Mouse (Mus musculus) CH12.LX (cell line): Measurements from ENCODE around the gene Myo1c. TPM values are rescaled to one million over a fixed set of nuclear protein-coding genes. Genes with fewer than 3 reads are reported as not detected.

Experiments
- DNase-seq: peaks from one replicate; pipeline ENCODE4 v3.0.0-alpha.2; 2013; ENCODE audit errors: extremely low read depth
- H3K27ac ChIP-seq: 2 replicates; pipeline ENCODE4 v1.5.1; 2012; ENCODE audit warnings: low read depth, mild to moderate bottlenecking, control low read depth, moderate library complexity; ENCODE audit not compliant: insufficient read depth
- H3K27me3 ChIP-seq: replicated peaks from 2 replicates; pipeline ENCODE3; 2012; ENCODE audit warnings: inconsistent platforms
- H3K36me3 ChIP-seq, 2 experiments: replicated peaks in 1 of 2; 2 replicates each; pipeline versions ENCODE3 to v1.6.1; 2012; ENCODE audit warnings: inconsistent platforms in 1 of 2, low read length in 1 of 2, mild to moderate bottlenecking in 1 of 2, mixed read lengths in 1 of 2, moderate library complexity in 1 of 2; ENCODE audit not compliant: control insufficient read depth in 1 of 2, insufficient read depth in 1 of 2
- H3K4me1 ChIP-seq, 2 experiments: 2 replicates each; pipeline ENCODE4 v1.6.1; 2012; ENCODE audit warnings: inconsistent platforms in 1 of 2, moderate library complexity in 1 of 2; ENCODE audit not compliant: insufficient read depth in 2 of 2, control insufficient read depth in 1 of 2
- H3K4me2 ChIP-seq: 2 replicates; pipeline ENCODE4 v1.6.1; 2012; ENCODE audit warnings: low read depth, mild to moderate bottlenecking, control low read depth; ENCODE audit not compliant: poor library complexity, insufficient read depth, severe bottlenecking
- H3K4me3 ChIP-seq, 3 experiments: fragments of 150-350 bp in 1 of 3; sonication (generic) in 1 of 3; replicated peaks in 1 of 3; 2 replicates each; pipeline versions ENCODE3 to v1.5.1; 2011 to 2012; ENCODE audit warnings: low read depth in 2 of 3, low read length in 2 of 3, mild to moderate bottlenecking in 2 of 3, moderate library complexity in 2 of 3, control low read depth in 1 of 3, improper control_type of control experiment in 1 of 3, inconsistent platforms in 1 of 3, mixed read lengths in 1 of 3; ENCODE audit not compliant: poor library complexity in 1 of 3
- H3K79me2 ChIP-seq: replicated peaks from 2 replicates; pipeline ENCODE4 v1.6.1; 2012; ENCODE audit warnings: mild to moderate bottlenecking, moderate library complexity; ENCODE audit not compliant: control insufficient read depth, poor library complexity, insufficient read depth, severe bottlenecking; ENCODE audit errors: extremely low read depth
- H3K9ac ChIP-seq: 2 replicates; pipeline ENCODE4 v1.6.1; 2012; ENCODE audit warnings: low read depth, mild to moderate bottlenecking, control low read depth, moderate library complexity; ENCODE audit not compliant: insufficient read depth
- H3K9me3 ChIP-seq: replicated peaks from 2 replicates; pipeline ENCODE3; 2012; ENCODE audit warnings: low read length, inconsistent platforms, mixed read lengths
- BHLHE40 ChIP-seq: IDR thresholded peaks from 2 replicates; pipeline ENCODE4 v1.6.1; 2011; ENCODE audit warnings: mild to moderate bottlenecking, low read depth, low read length, improper control_type of control experiment
- CHD1 ChIP-seq: IDR thresholded peaks from 2 replicates; pipeline ENCODE4 v1.6.1; 2012; ENCODE audit warnings: low read depth, low read length, improper control_type of control experiment, inconsistent platforms
- CHD2 ChIP-seq: IDR thresholded peaks from 2 replicates; pipeline ENCODE4 v1.6.1; 2011; ENCODE audit warnings: low read length, improper control_type of control experiment
- CTCF ChIP-seq, 2 experiments: IDR thresholded peaks in 1 of 2; conservative IDR thresholded peaks in 1 of 2; 2 replicates each; pipeline ENCODE4 v1.5.1; 2011 to 2012; ENCODE audit warnings: low read depth in 2 of 2, low read length in 2 of 2, improper control_type of control experiment in 1 of 2, inconsistent platforms in 1 of 2, mild to moderate bottlenecking in 1 of 2, moderate library complexity in 1 of 2
- E2F4 ChIP-seq: IDR thresholded peaks from 2 replicates; pipeline ENCODE4 v1.6.1; 2011; ENCODE audit warnings: low read depth, low read length, improper control_type of control experiment; ENCODE audit not compliant: insufficient replicate concordance
- ELF1 ChIP-seq: IDR thresholded peaks from 2 replicates; pipeline ENCODE4 v1.6.1; 2014; ENCODE audit warnings: low read depth, mild to moderate bottlenecking, inconsistent platforms, low read length, improper control_type of control experiment
- EP300 ChIP-seq: IDR thresholded peaks from 2 replicates; pipeline ENCODE4 v1.6.1; 2011; ENCODE audit warnings: low read length, improper control_type of control experiment
- ETS1 ChIP-seq: conservative IDR thresholded peaks from 2 replicates; pipeline ENCODE4 v1.6.1; 2012; ENCODE audit warnings: low read depth, mild to moderate bottlenecking, inconsistent platforms, low read length, improper control_type of control experiment, moderate library complexity
- GABPA ChIP-seq: IDR thresholded peaks from 2 replicates; pipeline ENCODE4 v1.6.1; 2012; ENCODE audit warnings: low read depth, low read length, improper control_type of control experiment, inconsistent platforms; ENCODE audit not compliant: insufficient replicate concordance
- HCFC1 ChIP-seq: IDR thresholded peaks from 2 replicates; pipeline ENCODE4 v1.6.1; 2012; ENCODE audit warnings: low read depth, mild to moderate bottlenecking, inconsistent platforms, low read length, improper control_type of control experiment
- IRF4 ChIP-seq: IDR thresholded peaks from 2 replicates; pipeline ENCODE4 v1.6.1; 2014; ENCODE audit warnings: low read depth, mild to moderate bottlenecking, inconsistent platforms, low read length, improper control_type of control experiment
- JUN ChIP-seq: IDR thresholded peaks from 2 replicates; pipeline ENCODE4 v1.6.1; 2011; ENCODE audit warnings: low read depth, mild to moderate bottlenecking, low read length, improper control_type of control experiment, moderate library complexity; ENCODE audit not compliant: insufficient read depth
- JUND ChIP-seq: conservative IDR thresholded peaks from 2 replicates; pipeline ENCODE4 v1.6.1; 2011; ENCODE audit warnings: low read depth, low read length, improper control_type of control experiment
- KAT2A ChIP-seq: IDR thresholded peaks from 2 replicates; pipeline ENCODE4 v1.6.1; 2012; ENCODE audit warnings: low read length, improper control_type of control experiment, inconsistent platforms; ENCODE audit not compliant: insufficient replicate concordance
- MAFK ChIP-seq: IDR thresholded peaks from 2 replicates; pipeline ENCODE4 v1.6.1; 2011; ENCODE audit warnings: low read length, improper control_type of control experiment; ENCODE audit not compliant: insufficient replicate concordance
- MAX ChIP-seq: IDR thresholded peaks from 2 replicates; pipeline ENCODE4 v1.6.1; 2011; ENCODE audit warnings: low read length, improper control_type of control experiment
- MAZ ChIP-seq: IDR thresholded peaks from 2 replicates; pipeline ENCODE4 v1.6.1; 2012; ENCODE audit warnings: low read depth, mild to moderate bottlenecking, inconsistent platforms, low read length, improper control_type of control experiment, moderate library complexity
- MXI1 ChIP-seq: IDR thresholded peaks from 2 replicates; pipeline ENCODE4 v1.6.1; 2011; ENCODE audit warnings: mild to moderate bottlenecking, low read depth, low read length, improper control_type of control experiment
- MYC ChIP-seq: IDR thresholded peaks from 2 replicates; pipeline ENCODE4 v1.6.1; 2011; ENCODE audit warnings: low read depth, mild to moderate bottlenecking, improper control_type of control experiment, low read length
- NELFE ChIP-seq: IDR thresholded peaks from 2 replicates; pipeline ENCODE4 v1.6.1; 2011; ENCODE audit warnings: low read depth, low read length, improper control_type of control experiment
- NRF1 ChIP-seq: IDR thresholded peaks from 2 replicates; pipeline ENCODE4 v1.6.1; 2014; ENCODE audit warnings: low read depth, mild to moderate bottlenecking, inconsistent platforms, low read length, improper control_type of control experiment, moderate library complexity
- PAX5 ChIP-seq: IDR thresholded peaks from 2 replicates; pipeline ENCODE4 v1.6.1; 2012; ENCODE audit warnings: low read length, inconsistent platforms, mixed read lengths
- POLR2A ChIP-seq: IDR thresholded peaks from 2 replicates; pipeline ENCODE4 v1.6.1; 2011; ENCODE audit warnings: low read depth, mild to moderate bottlenecking, improper control_type of control experiment, low read length
- POLR2AphosphoS2 ChIP-seq: IDR thresholded peaks from 2 replicates; pipeline ENCODE4 v1.6.1; 2011; ENCODE audit warnings: low read depth, low read length, improper control_type of control experiment
- RAD21 ChIP-seq: IDR thresholded peaks from 2 replicates; pipeline ENCODE4 v1.6.1; 2011; ENCODE audit warnings: low read depth, mild to moderate bottlenecking, low read length, improper control_type of control experiment, moderate library complexity
- RCOR1 ChIP-seq: conservative IDR thresholded peaks from 2 replicates; pipeline ENCODE4 v1.6.1; 2012; ENCODE audit warnings: low read depth, mild to moderate bottlenecking, inconsistent platforms, low read length, improper control_type of control experiment
- SIN3A ChIP-seq: IDR thresholded peaks from 2 replicates; pipeline ENCODE4 v1.6.1; 2012; ENCODE audit warnings: low read length, improper control_type of control experiment, inconsistent platforms
- SMC3 ChIP-seq: IDR thresholded peaks from 2 replicates; pipeline ENCODE4 v1.6.1; 2011; ENCODE audit warnings: low read depth, low read length, improper control_type of control experiment
- TBP ChIP-seq: conservative IDR thresholded peaks from 2 replicates; pipeline ENCODE4 v1.6.1; 2011; ENCODE audit warnings: low read depth, low read length, improper control_type of control experiment
- TCF12 ChIP-seq: IDR thresholded peaks from 2 replicates; pipeline ENCODE4 v1.6.1; 2014; ENCODE audit warnings: low read depth, mild to moderate bottlenecking, inconsistent platforms, low read length, improper control_type of control experiment
- UBTF ChIP-seq: IDR thresholded peaks from 2 replicates; pipeline ENCODE4 v1.6.1; 2012; ENCODE audit warnings: low read depth, mild to moderate bottlenecking, inconsistent platforms, low read length, improper control_type of control experiment, moderate library complexity
- USF1 ChIP-seq: IDR thresholded peaks from 2 replicates; pipeline ENCODE4 v1.6.1; 2014; ENCODE audit warnings: low read depth, mild to moderate bottlenecking, inconsistent platforms, low read length, improper control_type of control experiment
- USF2 ChIP-seq: conservative IDR thresholded peaks from 2 replicates; pipeline ENCODE4 v1.6.1; 2011; ENCODE audit warnings: low read depth, low read length, improper control_type of control experiment
- ZC3H11A ChIP-seq: IDR thresholded peaks from 2 replicates; pipeline ENCODE4 v1.6.1; 2012; ENCODE audit warnings: low read depth, mild to moderate bottlenecking, inconsistent platforms, low read length, improper control_type of control experiment
- ZKSCAN1 ChIP-seq: IDR thresholded peaks from 2 replicates; pipeline ENCODE4 v1.6.1; 2012; ENCODE audit warnings: low read depth, inconsistent platforms, low read length, improper control_type of control experiment, borderline replicate concordance
- ZMIZ1 ChIP-seq: IDR thresholded peaks from 2 replicates; pipeline ENCODE4 v1.6.1; 2012; ENCODE audit warnings: low read depth, mild to moderate bottlenecking, inconsistent platforms, low read length, improper control_type of control experiment
- ZNF384 ChIP-seq: IDR thresholded peaks from 2 replicates; pipeline ENCODE4 v1.6.1; 2012; ENCODE audit warnings: low read depth, low read length, improper control_type of control experiment, inconsistent platforms
- dilution Hi-C: fragments of 300-500 bp; cut with MboI; formaldehyde crosslinking; loops from 2 replicates; pipeline ENCODE4 v1.14.3; 2020; ENCODE audit warnings: low sequenced_read_pairs; ENCODE audit not compliant: extremely low pct_unique_long_range_greater_than_20kb, extremely low pct_ligation_motif_present
- in situ Hi-C: fragments of 300-500 bp; cut with MboI; formaldehyde crosslinking; loops from 3 replicates; pipeline ENCODE4 v1.14.3; 2019; ENCODE audit warnings: low sequenced_read_pairs, low pct_ligation_motif_present, low pct_unique_long_range_greater_than_20kb, mixed read lengths
- polyA plus RNA-seq: library from polyadenylated mRNA; unstranded; fragments of >175 nt; gene quantifications from 2 replicates; pipeline ENCODE4 v1.2.1, GENCODE M21; 2012; ENCODE audit warnings: low read depth; ENCODE audit not compliant: insufficient read length
- total RNA-seq, 2 experiments: library from RNA; depleted of rRNA; stranded (reverse); fragments of 300-350 nt in 1 of 2; fragments of >200 nt in 1 of 2; gene quantifications; 2 replicates each; pipeline ENCODE4 v1.2.3; 2012 to 2014

The Myo1c gene
- total RNA-seq (2012; rRNA removed): 41.1 and 47.3 TPM in 2 replicates
- 21.9 and 24.8 TPM in 2 replicates for total RNA-seq (2014; rRNA removed)
- polyA plus RNA-seq: 46.6 and 52.0 TPM in 2 replicates

DNA sequence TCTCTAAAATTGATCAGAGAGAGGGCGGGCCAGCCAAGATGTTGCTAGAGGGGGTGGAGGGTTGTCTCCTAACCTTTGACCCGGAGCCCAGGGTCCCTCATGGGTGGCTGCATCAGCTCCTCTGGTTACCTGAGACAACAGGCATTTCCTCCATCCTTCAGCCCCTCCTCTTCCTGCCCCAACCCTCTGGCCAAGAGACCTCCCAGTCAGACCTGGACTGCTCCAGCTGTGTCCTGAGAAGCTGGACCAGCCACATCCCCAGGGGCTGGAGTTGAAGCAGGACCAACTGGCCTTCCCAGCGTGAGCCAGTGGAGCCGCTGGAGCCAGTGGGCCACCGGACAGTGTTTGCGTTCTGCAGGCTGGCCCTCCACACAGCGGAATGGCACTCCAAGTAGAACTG lies at the start of gene Myo1c:
Gene Myo1c, plus strand, starts transcription at position 194 of the 400 bp plus-strand sequence.
- TF ChIP-seq ZMIZ1 (no peak), NELFE (peak; percentile 38; the same call in 1 of the 2 replicates), UBTF (no peak), CTCF (conservative IDR thresholded peaks at IDR 0.05 in 1 of 2, IDR thresholded peaks at IDR 0.05 in 1 of 2; ENCODE audit: low read depth in 2 of 2, low read length in 2 of 2) (no peak), MAZ (no peak), IRF4 (peak; percentile 10; the same call in 1 of the 2 replicates), ETS1 (no peak), RCOR1 (no peak), RAD21 (no peak), USF1 (no peak), HCFC1 (no peak; the same call in 1 of the 2 replicates), TCF12 (no peak), POLR2A (peak; percentile 63), EP300 (no peak), MXI1 (no peak), NRF1 (no peak), KAT2A (no peak), JUN (no peak), ZKSCAN1 (no peak), POLR2AphosphoS2 (no peak), SMC3 (no peak), ZC3H11A (no peak), ELF1 (peak; percentile 55), ZNF384 (no peak), MAFK (no peak), MYC (no peak), TBP (0 out of 2 replicates have a peak, but pooled peaks have one; percentile 27), BHLHE40 (no peak), PAX5 (no peak), USF2 (no peak), GABPA (no peak), E2F4 (no peak), JUND (no peak), CHD2 (no peak), SIN3A (no peak; the same call in 1 of the 2 replicates), CHD1 (no peak), MAX (no peak)

More for the DNA sequence above, at the start of gene Myo1c:
- Histone ChIP-seq H3K9me3 (no peaks in the 10 kb centered on the region), H3K4me2 (peak within 1 kb of the TSS; percentile 52), H3K4me3 (peak within 1 kb of the TSS; percentile 62 to 97 (median 83)), H3K27me3 (no peaks in the 10 kb centered on the region), H3K36me3 (peaks cover 16 to 34% of the 10 kb centered on the region in 2 experiments), H3K27ac (peak within 1 kb of the TSS; percentile 56), H3K9ac (peak within 1 kb of the TSS; percentile 86), H3K79me2 (peaks cover 16% of the 10 kb centered on the region), H3K4me1 (peaks cover 6 to 50% of the 10 kb centered on the region in 2 experiments; a peak in 3 of 4 replicates)
- dilution Hi-C loops: no loop called here
- in situ Hi-C loops: no loop called here
- DNase-seq: peak; percentile 39
